Mouse (Mus musculus) embryonic facial prominence, embryonic 15.5 days (tissue): ENCODE data around the gene Klk14. TPM values are rescaled to one million over a fixed set of nuclear protein-coding genes. Genes with fewer than 3 reads are reported as not detected.
A peak's percentile ranks its signal among the peaks of the same experiment; 100 is the strongest.
"Not testable (repeated sequence)": the region's sequence is repeated elsewhere in the genome, so short reads cannot be mapped to it uniquely, and the experiment has no call there.

Experiments used
- ATAC-seq: fragments of 200-750 bp; cut with Nextera tagmentation; 2 replicates; pipeline ENCODE4 v1.8.0; 2017; ENCODE audit warnings: low read depth, moderate TSS enrichment; ENCODE audit not compliant: insufficient number of reproducible peaks, low FRiP score, low TSS enrichment
- H3K27ac ChIP-seq: fragments of 300-500 bp; sonication (generic); replicated peaks from 2 replicates; pipeline ENCODE4 v1.5.1; 2015; ENCODE audit warnings: mild to moderate bottlenecking, inconsistent platforms
- H3K27me3 ChIP-seq: fragments of 300-500 bp; sonication (generic); 2 replicates; pipeline ENCODE4 v1.6.1; 2015; ENCODE audit warnings: inconsistent platforms
- H3K36me3 ChIP-seq: fragments of 300-500 bp; sonication (generic); 2 replicates; pipeline ENCODE4 v1.6.1; 2015; ENCODE audit warnings: mild to moderate bottlenecking, inconsistent platforms
- H3K4me1 ChIP-seq: fragments of 300-500 bp; sonication (generic); 2 replicates; pipeline ENCODE4 v1.6.1; 2015; ENCODE audit warnings: inconsistent platforms
- H3K4me2 ChIP-seq: fragments of 300-500 bp; sonication (generic); replicated peaks from 2 replicates; pipeline ENCODE4 v1.6.1; 2015; ENCODE audit warnings: mild to moderate bottlenecking, inconsistent platforms
- H3K4me3 ChIP-seq: fragments of 300-500 bp; sonication (generic); replicated peaks from 2 replicates; pipeline ENCODE4 v1.5.1; 2015; ENCODE audit warnings: mild to moderate bottlenecking, inconsistent platforms
- H3K9ac ChIP-seq: fragments of 300-500 bp; sonication (generic); 2 replicates; pipeline ENCODE4 v1.6.1; 2015; ENCODE audit warnings: inconsistent platforms
- H3K9me3 ChIP-seq: fragments of 300-500 bp; sonication (generic); replicated peaks from 2 replicates; pipeline ENCODE4 v1.6.1; 2016; ENCODE audit warnings: inconsistent platforms
- WGBS: fragments of 180-500 bp; shearing (Covaris S2); methylation state at CpG from one replicate; pipeline ENCODE4 v1.1.7; 2015; 5-methylcytosine and 5-hydroxymethylcytosine counted together
- polyA plus RNA-seq: library from polyadenylated mRNA; unstranded; fragments of >200 nt; fragmentation: Nextera tagmentation; extraction: Ambion mirVana; gene quantifications from 2 replicates; pipeline ENCODE4 v1.2.1, GENCODE M21; 2015

Gene Klk14
- polyA plus RNA-seq, 1 experiment from 2014 or later, result 2.4 TPM

GRCm38 (mm10) chr7:43671809-43672580 is 18.2 kb upstream of the Klk14 start, which contains the start of gene Ctu1:
Gene Ctu1 (plus strand): TSS chr7:43672016.
- Histone ChIP-seq H3K27ac (peak within 1 kb of the TSS; percentile 80), H3K36me3 (peaks cover 29% of the 10 kb centered on the region), H3K4me2 (peak within 1 kb of the TSS; percentile 78), H3K27me3 (no peaks in the 10 kb centered on the region), H3K4me1 (peaks cover 6% of the 10 kb centered on the region), H3K9ac (peak within 1 kb of the TSS; percentile 64), H3K4me3 (peak within 1 kb of the TSS; percentile 80), H3K9me3 (no peaks in the 10 kb centered on the region)
- under 1% methylated on average over 26 of the region's 26 CpGs for WGBS
- peak; percentile 94 for ATAC-seq

GRCm38 (mm10) chr7:43672581-43673260 is 17.5 kb upstream of the Klk14 start:
- WGBS, result 12% methylated on average over 10 of the region's 10 CpGs
- Histone ChIP-seq H3K27me3 (no peaks in the 10 kb centered on the region), H3K4me2 (peak overlapping the region; percentile 78), H3K4me1 (peaks cover 6% of the 10 kb centered on the region), H3K36me3 (peaks cover 36% of the 10 kb centered on the region), H3K27ac (peak overlapping the region; percentile 80), H3K4me3 (peak overlapping the region; percentile 80), H3K9ac (peak overlapping the region; percentile 64), H3K9me3 (0 out of 2 replicates have a peak, but pooled peaks cover 5% of the 10 kb centered on the region)
- no peak for ATAC-seq

- WGBS, result 91% methylated on average over 32 of the region's 32 CpGs
- Histone ChIP-seq H3K4me2 (no peak overlapping the region), H3K4me1 (peaks cover 6% of the 10 kb centered on the region), H3K27ac (no peak overlapping the region), H3K36me3 (peaks cover 44% of the 10 kb centered on the region), H3K4me3 (no peak overlapping the region), H3K9ac (no peak overlapping the region), H3K9me3 (0 out of 2 replicates have a peak, but pooled peaks cover 5% of the 10 kb centered on the region), H3K27me3 (no peaks in the 10 kb centered on the region)
- ATAC-seq, result no peak
Measured at GRCm38 (mm10) chr7:43675091-43675490, 15.1 kb upstream of the Klk14 start.

GRCm38 (mm10) chr7:43678517-43678916 is 11.7 kb upstream of the Klk14 start:
- Histone ChIP-seq H3K4me2 (no peak overlapping the region), H3K9ac (no peak overlapping the region), H3K27me3 (no peaks in the 10 kb centered on the region), H3K36me3 (peaks cover 44% of the 10 kb centered on the region), H3K4me3 (no peak overlapping the region), H3K9me3 (0 out of 2 replicates have a peak, but pooled peaks cover 5% of the 10 kb centered on the region), H3K4me1 (no peaks in the 10 kb centered on the region), H3K27ac (no peak overlapping the region)
- no peak for ATAC-seq

- Histone ChIP-seq H3K27me3 (no peaks in the 10 kb centered on the region), H3K4me2 (no peak overlapping the region), H3K36me3 (peaks cover 25% of the 10 kb centered on the region), H3K4me3 (no peak overlapping the region), H3K9me3 (0 out of 2 replicates have a peak, but pooled peaks cover 5% of the 10 kb centered on the region), H3K9ac (no peak overlapping the region), H3K4me1 (no peaks in the 10 kb centered on the region), H3K27ac (no peak overlapping the region)
- ATAC-seq, result no peak
- WGBS, result 21% methylated on average over 5 of the region's 5 CpGs
Measured at GRCm38 (mm10) chr7:43680960-43681359, 9.3 kb upstream of the Klk14 start.

- H3K4me2 ChIP-seq, ATAC-seq, H3K9me3 ChIP-seq, H3K9ac ChIP-seq, H3K27me3 ChIP-seq, H3K36me3 ChIP-seq, H3K4me3 ChIP-seq, H3K4me1 ChIP-seq, H3K27ac ChIP-seq: not testable (repeated sequence)
- WGBS, result 35% methylated on average over 1 of the region's 1 CpGs
Measured at GRCm38 (mm10) chr7:43682511-43682910, 7.7 kb upstream of the Klk14 start.

- Histone ChIP-seq H3K27me3 (no peaks in the 10 kb centered on the region), H3K36me3 (no peaks in the 10 kb centered on the region), H3K4me3 (no peak overlapping the region), H3K9me3 (no peaks in the 10 kb centered on the region), H3K4me1 (no peaks in the 10 kb centered on the region), H3K4me2 (no peak overlapping the region), H3K9ac (no peak overlapping the region), H3K27ac (no peak overlapping the region)
- no peak for ATAC-seq
- 63% methylated on average over 7 of the region's 7 CpGs for WGBS
Measured at GRCm38 (mm10) chr7:43685088-43685487, 5.1 kb upstream of the Klk14 start.

- 67% methylated on average over 3 of the region's 3 CpGs for WGBS
- Histone ChIP-seq H3K4me3 (no peak overlapping the region), H3K36me3 (no peaks in the 10 kb centered on the region), H3K4me1 (peaks cover 13% of the 10 kb centered on the region), H3K9ac (no peak overlapping the region), H3K27me3 (no peaks in the 10 kb centered on the region), H3K9me3 (no peaks in the 10 kb centered on the region), H3K27ac (peak overlapping the region; percentile 17; the same call in 1 of the 2 replicates), H3K4me2 (no peak overlapping the region)
- ATAC-seq, result no peak
Measured at GRCm38 (mm10) chr7:43710031-43710430, 19.8 kb downstream of the Klk14 start.

GRCm38 (mm10) chr7:43712267-43712666 is 22.0 kb downstream of the Klk14 start, which contains the start of gene Klk13:
Gene Klk13 (plus strand): TSS chr7:43712567.
- Histone ChIP-seq H3K27me3 (no peaks in the 10 kb centered on the region), H3K27ac (no peak within 1 kb of the TSS), H3K36me3 (no peaks in the 10 kb centered on the region), H3K9ac (no peak within 1 kb of the TSS), H3K4me2 (peak within 1 kb of the TSS; percentile 34), H3K4me1 (peaks cover 13% of the 10 kb centered on the region), H3K9me3 (no peaks in the 10 kb centered on the region), H3K4me3 (peak within 1 kb of the TSS; percentile 19)
- WGBS, result 57% methylated on average over 4 of the region's 4 CpGs
- no peak for ATAC-seq

GRCm38 (mm10) chr7:43712917-43713316 is 22.7 kb downstream of the Klk14 start:
- Histone ChIP-seq H3K4me1 (peaks cover 13% of the 10 kb centered on the region), H3K36me3 (no peaks in the 10 kb centered on the region), H3K9me3 (no peaks in the 10 kb centered on the region), H3K9ac (no peak overlapping the region), H3K27ac (no peak overlapping the region), H3K27me3 (no peaks in the 10 kb centered on the region), H3K4me2 (peak overlapping the region; percentile 34), H3K4me3 (peak overlapping the region; percentile 19)
- no peak for ATAC-seq
- 5% methylated on average over 9 of the region's 9 CpGs for WGBS

- 7% methylated on average over 19 of the region's 19 CpGs for WGBS
- ATAC-seq, result no peak
Measured at GRCm38 (mm10) chr7:43713741-43714351, 23.6 kb downstream of the Klk14 start.

More at GRCm38 (mm10) chr7:43713741-43714351, 23.6 kb downstream of the Klk14 start:
- Histone ChIP-seq H3K4me2 (peak overlapping the region; percentile 34), H3K9me3 (no peaks in the 10 kb centered on the region), H3K27me3 (no peaks in the 10 kb centered on the region), H3K9ac (no peak overlapping the region), H3K4me1 (peaks cover 13% of the 10 kb centered on the region), H3K27ac (no peak overlapping the region), H3K36me3 (no peaks in the 10 kb centered on the region), H3K4me3 (peak overlapping the region; percentile 19)
